Mouse (Mus musculus) C2C12 (cell line): ENCODE measurements at regions not wholly inside any gene's neighbourhood (a gene's known extent, or its start where the extent isn't known, plus 50 kb on each side); places are given as distances from the start of the nearest gene placed in this dataset.

Experiments used
- H3K27me3 ChIP-seq: one replicate; pipeline ENCODE4 v1.6.1; 2011; ENCODE audit not compliant: control insufficient read depth, insufficient read depth, insufficient read length
- H3K36me3 ChIP-seq: one replicate; pipeline ENCODE4 v1.6.1; 2011; ENCODE audit not compliant: control insufficient read depth, insufficient read depth
- H3K4me3 ChIP-seq: one replicate; pipeline ENCODE4 v1.5.1; 2011; ENCODE audit warnings: mild to moderate bottlenecking, control low read depth; ENCODE audit not compliant: poor library complexity, insufficient read depth, severe bottlenecking
- H3K79me2 ChIP-seq: one replicate; pipeline ENCODE4 v1.6.1; 2011; ENCODE audit not compliant: control insufficient read depth, insufficient read depth
- H3K79me3 ChIP-seq: one replicate; pipeline ENCODE4 v1.6.1; 2011; ENCODE audit warnings: low read depth, control low read depth
- H3ac ChIP-seq: one replicate; pipeline ENCODE3; 2011; ENCODE audit warnings: low read depth; ENCODE audit not compliant: control insufficient read depth, insufficient read length
- CEBPB ChIP-seq: IDR thresholded peaks from one replicate; pipeline ENCODE4 v1.6.1; 2011; ENCODE audit warnings: low read depth, mild to moderate bottlenecking, control low read depth, moderate library complexity
- CTCF ChIP-seq: IDR thresholded peaks from one replicate; pipeline ENCODE4 v1.5.1; 2011; ENCODE audit not compliant: control insufficient read depth, insufficient read depth, insufficient read length
- FOSL1 ChIP-seq: IDR thresholded peaks from one replicate; pipeline ENCODE4 v1.8.0; 2011; ENCODE audit warnings: mild to moderate bottlenecking, low read length; ENCODE audit not compliant: poor library complexity, insufficient read depth, severe bottlenecking
- MAX ChIP-seq: IDR thresholded peaks from one replicate; pipeline ENCODE4 v1.6.1; 2011; ENCODE audit warnings: mild to moderate bottlenecking, control low read depth
- MYOD1 ChIP-seq: IDR thresholded peaks from one replicate; pipeline ENCODE4 v1.6.1; 2011; ENCODE audit warnings: low read depth; ENCODE audit not compliant: control insufficient read depth, insufficient read length
- MYOG ChIP-seq: IDR thresholded peaks from one replicate; pipeline ENCODE4 v1.6.1; 2011; ENCODE audit not compliant: control insufficient read depth, insufficient read length; ENCODE audit errors: extremely low read depth
- USF1 ChIP-seq: IDR thresholded peaks from one replicate; pipeline ENCODE4 v1.6.1; 2011; ENCODE audit warnings: low read depth, mild to moderate bottlenecking, control low read depth, moderate library complexity

GRCm38 (mm10) chr16:24223527-24223880 lies 169.8 kb upstream of the Lpp start:
- Histone ChIP-seq H3K4me3 (no peak overlapping the region), H3K27me3 (no peaks in the 10 kb centered on the region), H3ac (no peak overlapping the region), H3K79me3 (no peaks in the 10 kb centered on the region), H3K36me3 (no peaks in the 10 kb centered on the region), H3K79me2 (no peaks in the 10 kb centered on the region)
- TF ChIP-seq MYOG (no peak), CTCF (no peak), FOSL1 (no peak), CEBPB (no peak), MYOD1 (no peak), MAX (no peak), USF1 (no peak)

GRCm38 (mm10) chr16:24222759-24223526 lies 170.4 kb upstream of the Lpp start:
- Histone ChIP-seq H3K36me3 (no peaks in the 10 kb centered on the region), H3K79me3 (no peaks in the 10 kb centered on the region), H3K27me3 (no peaks in the 10 kb centered on the region), H3K79me2 (no peaks in the 10 kb centered on the region), H3ac (no peak overlapping the region), H3K4me3 (no peak overlapping the region)
- TF ChIP-seq MYOD1 (no peak), USF1 (no peak), MYOG (no peak), MAX (no peak), FOSL1 (no peak), CTCF (no peak), CEBPB (no peak)

- H3K4me3 ChIP-seq = no peak overlapping the region
- no peaks in the 10 kb centered on the region for H3K79me3 ChIP-seq
- no peaks in the 10 kb centered on the region for H3K79me2 ChIP-seq
- no peaks in the 10 kb centered on the region for H3K36me3 ChIP-seq
- TF ChIP-seq MAX (no peak), CTCF (no peak), USF1 (no peak), MYOD1 (no peak), MYOG (no peak), CEBPB (no peak), FOSL1 (no peak)
- H3K27me3 ChIP-seq = no peaks in the 10 kb centered on the region
- no peak overlapping the region for H3ac ChIP-seq
Observed at GRCm38 (mm10) chr16:24221992-24222391, 171.3 kb upstream of the Lpp start.

- no peak for TF ChIP-seq MAX
- TF ChIP-seq CTCF = no peak
- TF ChIP-seq FOSL1 = no peak
- no peak for TF ChIP-seq MYOD1
- no peak for TF ChIP-seq CEBPB
- TF ChIP-seq USF1 = no peak
- TF ChIP-seq MYOG = no peak
- H3K36me3 ChIP-seq = no peaks in the 10 kb centered on the region
- H3K4me3 ChIP-seq = no peak overlapping the region
- no peak overlapping the region for H3ac ChIP-seq
- H3K79me3 ChIP-seq = no peaks in the 10 kb centered on the region
- H3K79me2 ChIP-seq = no peaks in the 10 kb centered on the region
- H3K27me3 ChIP-seq = no peaks in the 10 kb centered on the region
Observed at GRCm38 (mm10) chr16:24220613-24221012, 172.7 kb upstream of the Lpp start.

GRCm38 (mm10) chr16:24219691-24220090 lies 173.6 kb upstream of the Lpp start:
- H3K79me3 ChIP-seq = no peaks in the 10 kb centered on the region
- TF ChIP-seq CTCF (no peak), MYOG (no peak), USF1 (no peak), MYOD1 (no peak), CEBPB (no peak), FOSL1 (no peak), MAX (no peak)
- no peaks in the 10 kb centered on the region for H3K27me3 ChIP-seq
- no peak overlapping the region for H3ac ChIP-seq
- H3K36me3 ChIP-seq = no peaks in the 10 kb centered on the region
- no peak overlapping the region for H3K4me3 ChIP-seq
- H3K79me2 ChIP-seq = no peaks in the 10 kb centered on the region

- H3K79me2 ChIP-seq = no peaks in the 10 kb centered on the region
Observed at GRCm38 (mm10) chr16:24218850-24219185, 174.5 kb upstream of the Lpp start.

More at GRCm38 (mm10) chr16:24218850-24219185, 174.5 kb upstream of the Lpp start:
- no peak overlapping the region for H3K4me3 ChIP-seq
- H3K36me3 ChIP-seq = no peaks in the 10 kb centered on the region
- TF ChIP-seq MYOD1 (no peak), MAX (no peak), FOSL1 (no peak), MYOG (no peak), CEBPB (no peak), USF1 (no peak), CTCF (no peak)
- no peaks in the 10 kb centered on the region for H3K27me3 ChIP-seq
- H3ac ChIP-seq = no peak overlapping the region
- H3K79me3 ChIP-seq = no peaks in the 10 kb centered on the region
